Mouse (Mus musculus): ENCODE results near the gene Arhgap23. TPM values are rescaled to one million over a fixed set of nuclear protein-coding genes. Genes with fewer than 3 reads are reported as not detected.

Arhgap23 gene
- polyA plus RNA-seq, 2 experiments, result 7.3 to 17.5 TPM

GRCm38 (mm10) chr11:97434121-97434520, 18.8 kb downstream of the Arhgap23 start:
- TF ChIP-seq EP300 (IDR thresholded peaks at IDR 0.05; ENCODE audit: low read depth) (no peak), CTCF (IDR thresholded peaks at IDR 0.05; ENCODE audit: low read depth) (no peak)
- DNase-seq (ENCODE audit: low read depth in 3 of 3, low spot score in 3 of 3), result no peak
- Histone ChIP-seq H3K27ac (peak overlapping the region; percentile 90), H3K4me3 (ENCODE audit: insufficient read depth in 1 of 2, low read depth in 2 of 2, low read length in 2 of 2) (no peak overlapping the region), H3K4me2 (ENCODE audit: low read depth) (peak overlapping the region; percentile 58), H3K9ac (replicated peaks) (no peak overlapping the region), H3K4me1 (replicated peaks; ENCODE audit: control insufficient read depth in 2 of 2, insufficient read depth in 2 of 2, low read length in 1 of 2) (peaks cover 38 to 55% of the 10 kb centered on the region in 2 experiments), H3K9me3 (ENCODE audit: control insufficient read depth, low read length) (no peaks in the 10 kb centered on the region), H3K27me3 (ENCODE audit: control insufficient read depth, insufficient read depth, low read length) (no peaks in the 10 kb centered on the region), H3K36me3 (replicated peaks; ENCODE audit: control insufficient read depth, insufficient read depth, low read depth) (no peaks in the 10 kb centered on the region)
- ATAC-seq (ENCODE audit: insufficient read depth), result no peak
- 66% methylated on average over 8 of the region's 8 CpGs for WGBS (ENCODE audit: insufficient replicate concordance)

- Histone ChIP-seq H3K4me3 (ENCODE audit: insufficient read depth in 1 of 2, low read depth in 2 of 2, low read length in 2 of 2) (peak overlapping the region; percentile 48 to 62), H3K9ac (replicated peaks) (peak overlapping the region; percentile 68), H3K4me1 (replicated peaks; ENCODE audit: control insufficient read depth in 2 of 2, insufficient read depth in 2 of 2, low read length in 1 of 2) (peaks cover 38 to 55% of the 10 kb centered on the region in 2 experiments), H3K36me3 (replicated peaks; ENCODE audit: control insufficient read depth, insufficient read depth, low read depth) (no peaks in the 10 kb centered on the region), H3K27ac (peak overlapping the region; percentile 90), H3K27me3 (ENCODE audit: control insufficient read depth, insufficient read depth, low read length) (no peaks in the 10 kb centered on the region), H3K9me3 (ENCODE audit: control insufficient read depth, low read length) (no peaks in the 10 kb centered on the region), H3K4me2 (ENCODE audit: low read depth) (peak overlapping the region; percentile 58)
- ATAC-seq (ENCODE audit: insufficient read depth), result peak; percentile 81
- DNase-seq (ENCODE audit: low read depth in 3 of 3, low spot score in 3 of 3), result peak; percentile 93 to 96 (median 95)
- under 1% methylated on average over 15 of the region's 15 CpGs for WGBS (ENCODE audit: insufficient replicate concordance)
- TF ChIP-seq CTCF (IDR thresholded peaks at IDR 0.05; ENCODE audit: low read depth) (peak; percentile 76), EP300 (IDR thresholded peaks at IDR 0.05; ENCODE audit: low read depth) (no peak)
Observed at GRCm38 (mm10) chr11:97434704-97435454, 19.5 kb downstream of the Arhgap23 start.

GRCm38 (mm10) chr11:97435808-97436491, 20.6 kb downstream of the Arhgap23 start:
- DNase-seq (ENCODE audit: low read depth in 3 of 3, low spot score in 3 of 3), result peak in 1 of 3 experiments; percentile 51
- H3K4me1 ChIP-seq (replicated peaks; ENCODE audit: control insufficient read depth in 2 of 2, insufficient read depth in 2 of 2, low read length in 1 of 2), result peaks cover 37 to 53% of the 10 kb centered on the region in 2 experiments

GRCm38 (mm10) chr11:97437745-97438144, 22.4 kb downstream of the Arhgap23 start:
- Histone ChIP-seq H3K36me3 (replicated peaks; ENCODE audit: control insufficient read depth, insufficient read depth, low read depth) (no peaks in the 10 kb centered on the region; the same call in 1 of the 2 replicates), H3K9ac (replicated peaks) (no peak overlapping the region), H3K9me3 (ENCODE audit: control insufficient read depth, low read length) (no peaks in the 10 kb centered on the region), H3K4me2 (ENCODE audit: low read depth) (no peak overlapping the region), H3K27me3 (ENCODE audit: control insufficient read depth, insufficient read depth, low read length) (no peaks in the 10 kb centered on the region), H3K4me3 (ENCODE audit: insufficient read depth in 1 of 2, low read depth in 2 of 2, low read length in 2 of 2) (no peak overlapping the region), H3K4me1 (replicated peaks; ENCODE audit: control insufficient read depth in 2 of 2, insufficient read depth in 2 of 2, low read length in 1 of 2) (peaks cover 41 to 59% of the 10 kb centered on the region in 2 experiments), H3K27ac (no peak overlapping the region)
- DNase-seq (ENCODE audit: low read depth in 3 of 3, low spot score in 3 of 3) (no peak), ATAC-seq (ENCODE audit: insufficient read depth) (no peak)
- TF ChIP-seq EP300 (IDR thresholded peaks at IDR 0.05; ENCODE audit: low read depth) (no peak), CTCF (IDR thresholded peaks at IDR 0.05; ENCODE audit: low read depth) (no peak)
- 35% methylated on average over 5 of the region's 5 CpGs for WGBS (ENCODE audit: insufficient replicate concordance)

More at GRCm38 (mm10) chr11:97435808-97436491, 20.6 kb downstream of the Arhgap23 start:
- WGBS (ENCODE audit: insufficient replicate concordance), result 15% methylated on average over 13 of the region's 13 CpGs
- Histone ChIP-seq H3K27ac (peak overlapping the region; percentile 90), H3K27me3 (ENCODE audit: control insufficient read depth, insufficient read depth, low read length) (no peaks in the 10 kb centered on the region), H3K4me2 (ENCODE audit: low read depth) (peak overlapping the region; percentile 58), H3K9ac (replicated peaks) (peak overlapping the region; percentile 68), H3K4me3 (ENCODE audit: insufficient read depth in 1 of 2, low read depth in 2 of 2, low read length in 2 of 2) (peak overlapping the region; percentile 11 to 48), H3K9me3 (ENCODE audit: control insufficient read depth, low read length) (no peaks in the 10 kb centered on the region), H3K36me3 (replicated peaks; ENCODE audit: control insufficient read depth, insufficient read depth, low read depth) (no peaks in the 10 kb centered on the region)
- ATAC-seq (ENCODE audit: insufficient read depth), result peak; percentile 38
- TF ChIP-seq EP300 (IDR thresholded peaks at IDR 0.05; ENCODE audit: low read depth) (no peak), CTCF (IDR thresholded peaks at IDR 0.05; ENCODE audit: low read depth) (no peak)

GRCm38 (mm10) chr11:97438868-97439267, 23.5 kb downstream of the Arhgap23 start:
- H3K27me3 ChIP-seq (ENCODE audit: control insufficient read depth, insufficient read depth, low read length), result no peaks in the 10 kb centered on the region
- H3K9ac ChIP-seq (replicated peaks), result no peak overlapping the region
- peaks cover under 1% of the 10 kb centered on the region for H3K36me3 ChIP-seq (replicated peaks; ENCODE audit: control insufficient read depth, insufficient read depth, low read depth)
- H3K4me1 ChIP-seq (replicated peaks; ENCODE audit: control insufficient read depth in 2 of 2, insufficient read depth in 2 of 2, low read length in 1 of 2), result peaks cover 45 to 67% of the 10 kb centered on the region in 2 experiments
- no peak for TF ChIP-seq CTCF (IDR thresholded peaks at IDR 0.05; ENCODE audit: low read depth)
- TF ChIP-seq EP300 (IDR thresholded peaks at IDR 0.05; ENCODE audit: low read depth), result no peak
- 35% methylated on average over 9 of the region's 9 CpGs for WGBS (ENCODE audit: insufficient replicate concordance)
- DNase-seq (ENCODE audit: low read depth in 3 of 3, low spot score in 3 of 3), result no peak
- no peak overlapping the region for H3K4me3 ChIP-seq (ENCODE audit: insufficient read depth in 1 of 2, low read depth in 2 of 2, low read length in 2 of 2)
- peak overlapping the region; percentile 98 for H3K27ac ChIP-seq
- no peaks in the 10 kb centered on the region for H3K9me3 ChIP-seq (ENCODE audit: control insufficient read depth, low read length)
- H3K4me2 ChIP-seq (ENCODE audit: low read depth), result no peak overlapping the region
- ATAC-seq (ENCODE audit: insufficient read depth), result no peak
